Mouse (Mus musculus) kidney, adult 2 months (tissue): ENCODE results near the gene Slc22a23. TPM values are rescaled to one million over a fixed set of nuclear protein-coding genes. Genes with fewer than 3 reads are reported as not detected.

Experiments used
- DNase-seq: peaks from one replicate; pipeline ENCODE4 v3.0.0; 2021
- H3K27ac ChIP-seq: fragments of 200-500 bp; 2 replicates; pipeline ENCODE4 v1.5.1; 2012; ENCODE audit warnings: low read depth, low read length, control low read depth, inconsistent platforms; ENCODE audit not compliant: insufficient read depth
- H3K27me3 ChIP-seq: fragments of 200-500 bp; replicated peaks from 2 replicates; pipeline ENCODE4 v1.6.1; 2012; ENCODE audit warnings: mild to moderate bottlenecking, moderate library complexity, low read length, inconsistent platforms; ENCODE audit not compliant: control insufficient read depth, insufficient read depth
- H3K36me3 ChIP-seq: fragments of 200-500 bp; 2 replicates; pipeline ENCODE4 v1.6.1; 2012; ENCODE audit warnings: mild to moderate bottlenecking, moderate library complexity, low read length, inconsistent platforms; ENCODE audit not compliant: control insufficient read depth, insufficient read depth
- H3K4me1 ChIP-seq: fragments of 200-500 bp; 2 replicates; pipeline ENCODE4 v1.6.1; 2011; ENCODE audit warnings: low read length; ENCODE audit not compliant: control insufficient read depth, insufficient read depth
- H3K4me3 ChIP-seq: fragments of 200-500 bp; 2 replicates; pipeline ENCODE4 v1.5.1; 2011; ENCODE audit warnings: mild to moderate bottlenecking, low read depth, low read length, control low read depth; ENCODE audit not compliant: insufficient read depth
- CTCF ChIP-seq: fragments of 200-500 bp; conservative IDR thresholded peaks from 2 replicates; pipeline ENCODE4 v1.5.1; 2011; ENCODE audit warnings: low read depth, mild to moderate bottlenecking, control low read depth, low read length, moderate library complexity, mixed read lengths; ENCODE audit not compliant: insufficient read depth, insufficient read length
- POLR2A ChIP-seq: fragments of 200-500 bp; IDR thresholded peaks from one replicate; pipeline ENCODE4 v1.6.1; 2011; ENCODE audit warnings: low read depth, low read length, control low read depth
- WGBS: fragments of 180-500 bp; shearing (Covaris S2); methylation state at CpG from one replicate; pipeline ENCODE4 v1.1.7; 2018; 5-methylcytosine and 5-hydroxymethylcytosine counted together
- polyA plus RNA-seq: library from polyadenylated mRNA; depleted of rRNA; stranded (reverse); fragments of >200 nt; gene quantifications from 2 replicates; pipeline ENCODE4 v1.2.3, GENCODE M21; 2012

The Slc22a23 gene
- polyA plus RNA-seq, 1 experiment: 76.1 TPM

GRCm38 (mm10) chr13:34232992-34233391 lies 112.0 kb downstream of the Slc22a23 start:
- no peaks in the 10 kb centered on the region for H3K27me3 ChIP-seq
- TF ChIP-seq CTCF (no peak), POLR2A (no peak)
- peaks cover 9% of the 10 kb centered on the region for H3K4me1 ChIP-seq
- H3K27ac ChIP-seq: no peak overlapping the region
- WGBS: 77% methylated on average over 6 of the region's 6 CpGs
- no peaks in the 10 kb centered on the region for H3K36me3 ChIP-seq
- no peak for DNase-seq
- H3K4me3 ChIP-seq: no peak overlapping the region

DNA sequence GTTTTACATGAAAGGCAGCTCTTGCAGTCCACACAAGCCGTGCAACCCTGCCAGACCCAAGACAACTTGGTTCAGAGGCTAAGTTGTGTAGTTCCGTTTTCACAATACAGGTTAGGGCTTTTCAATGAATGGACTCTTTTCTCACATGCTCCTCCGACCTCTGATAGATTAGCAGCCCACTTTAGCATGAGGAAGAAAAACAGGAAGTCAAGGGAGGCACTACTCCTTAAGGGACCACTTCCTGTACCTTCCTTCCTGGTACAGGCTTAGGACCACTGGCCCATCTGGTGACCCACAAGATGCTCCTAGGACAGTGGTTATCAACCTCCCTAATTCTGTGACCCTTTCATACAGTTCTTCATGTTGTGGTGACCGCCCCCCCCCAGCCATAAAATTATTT lies 116.1 kb downstream of the Slc22a23 start:
- H3K27ac ChIP-seq: no peak overlapping the region
- H3K4me1 ChIP-seq: peaks cover 10% of the 10 kb centered on the region; the same call in 1 of the 2 replicates
- H3K4me3 ChIP-seq: no peak overlapping the region
- H3K27me3 ChIP-seq: no peaks in the 10 kb centered on the region
- no peak for TF ChIP-seq CTCF
- no peak for TF ChIP-seq POLR2A
- 75% methylated on average over 4 of the region's 4 CpGs for WGBS
- H3K36me3 ChIP-seq: no peaks in the 10 kb centered on the region
- no peak for DNase-seq

GRCm38 (mm10) chr13:34227720-34228661 lies 117.0 kb downstream of the Slc22a23 start:
- no peak overlapping the region for H3K4me3 ChIP-seq
- no peak overlapping the region; the same call in 1 of the 2 replicates for H3K27ac ChIP-seq
- TF ChIP-seq POLR2A: no peak
- TF ChIP-seq CTCF: no peak
- H3K27me3 ChIP-seq: no peaks in the 10 kb centered on the region
- H3K36me3 ChIP-seq: no peaks in the 10 kb centered on the region
- peak; percentile 62 for DNase-seq
- 39% methylated on average over 12 of the region's 12 CpGs for WGBS
- peaks cover 14% of the 10 kb centered on the region; the same call in 1 of the 2 replicates for H3K4me1 ChIP-seq

DNA sequence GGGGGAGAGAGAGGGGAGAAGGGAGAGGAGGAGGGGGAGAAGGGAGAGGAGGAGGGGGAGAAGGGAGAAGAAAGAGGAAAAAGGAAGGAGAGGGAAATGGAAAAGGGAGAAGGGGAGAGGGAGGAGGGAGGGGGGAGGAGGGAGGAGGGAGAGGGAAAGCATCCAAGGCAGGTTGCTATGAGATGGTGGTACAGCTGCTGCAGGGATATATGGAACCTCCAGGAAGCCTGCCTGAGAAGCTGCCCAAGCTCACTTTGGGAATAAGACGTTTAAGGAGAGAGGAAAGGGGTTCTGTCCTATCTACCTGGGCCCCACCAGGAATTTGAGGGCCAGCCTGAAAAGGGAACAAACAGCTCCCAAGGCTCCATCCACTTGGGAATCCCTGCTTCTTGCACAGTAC lies 118.0 kb downstream of the Slc22a23 start:
- Histone ChIP-seq H3K27me3 (no peaks in the 10 kb centered on the region), H3K4me3 (no peak overlapping the region), H3K36me3 (no peaks in the 10 kb centered on the region), H3K4me1 (peaks cover 14% of the 10 kb centered on the region; the same call in 1 of the 2 replicates), H3K27ac (no peak overlapping the region)
- TF ChIP-seq CTCF (no peak), POLR2A (no peak)
- no peak for DNase-seq
- 55% methylated on average over 1 of the region's 1 CpGs for WGBS

DNA sequence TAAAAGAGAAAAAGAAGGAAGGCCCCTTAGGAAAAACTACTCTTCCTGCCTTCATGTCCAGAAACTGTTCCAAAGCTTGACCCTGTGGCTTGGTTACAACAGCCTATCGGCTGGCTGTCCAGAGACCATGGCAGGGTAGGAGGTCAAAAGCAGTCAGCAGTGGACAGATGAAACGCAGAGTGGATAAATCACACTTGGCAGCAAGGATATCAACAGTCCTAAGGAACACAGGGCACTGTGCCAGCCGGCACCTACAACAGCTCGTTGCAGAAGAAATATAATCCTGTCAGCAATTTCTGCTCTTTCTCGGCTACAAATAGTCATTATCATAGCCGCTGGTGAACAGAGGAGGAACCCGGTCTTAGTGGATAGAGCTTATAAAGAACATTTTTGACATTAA lies 122.0 kb downstream of the Slc22a23 start:
- peaks cover 8% of the 10 kb centered on the region; the same call in 1 of the 2 replicates for H3K4me1 ChIP-seq
- no peak overlapping the region for H3K4me3 ChIP-seq
- DNase-seq: peak; percentile 87
- WGBS: 14% methylated on average over 7 of the region's 7 CpGs
- no peaks in the 10 kb centered on the region for H3K27me3 ChIP-seq
- H3K36me3 ChIP-seq: no peaks in the 10 kb centered on the region; the same call in 1 of the 2 replicates
- no peak overlapping the region for H3K27ac ChIP-seq
- TF ChIP-seq POLR2A (no peak), CTCF (no peak)

GRCm38 (mm10) chr13:34219728-34220127 lies 125.3 kb downstream of the Slc22a23 start:
- DNase-seq: no peak
- WGBS: 46% methylated on average over 3 of the region's 3 CpGs
- Histone ChIP-seq H3K27ac (no peak overlapping the region), H3K4me3 (no peak overlapping the region), H3K36me3 (no peaks in the 10 kb centered on the region; the same call in 1 of the 2 replicates), H3K27me3 (no peaks in the 10 kb centered on the region), H3K4me1 (peaks cover 7% of the 10 kb centered on the region)
- TF ChIP-seq CTCF: no peak
- no peak for TF ChIP-seq POLR2A

DNA sequence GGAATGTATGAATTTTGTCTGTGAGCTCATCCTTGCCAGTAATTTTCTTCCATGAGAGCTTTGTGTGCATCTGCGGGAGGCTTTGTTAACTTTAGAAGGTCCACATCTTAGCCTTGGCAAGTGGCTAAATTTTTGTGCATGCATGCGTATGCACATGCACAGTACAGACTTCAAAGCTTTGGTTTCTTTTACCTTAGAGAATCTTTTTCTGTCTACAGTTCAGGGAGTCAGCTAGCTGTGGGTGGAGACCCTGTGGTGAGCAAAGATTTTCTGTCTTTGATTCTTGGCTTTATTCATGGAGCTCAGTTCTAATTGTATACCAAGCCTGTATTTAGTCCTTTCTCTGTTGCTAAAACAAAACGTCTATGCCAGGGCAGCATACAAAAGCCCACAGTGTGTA lies 126.2 kb downstream of the Slc22a23 start:
- Histone ChIP-seq H3K27me3 (no peaks in the 10 kb centered on the region), H3K4me3 (no peak overlapping the region), H3K4me1 (peaks cover 13% of the 10 kb centered on the region), H3K27ac (no peak overlapping the region), H3K36me3 (no peaks in the 10 kb centered on the region; the same call in 1 of the 2 replicates)
- WGBS: 82% methylated on average over 3 of the region's 3 CpGs
- no peak for DNase-seq
- TF ChIP-seq CTCF: no peak
- TF ChIP-seq POLR2A: no peak
